Comparison of ENCODE assay signal across 8 mouse cellular contexts in genomic region chrX:133981231-133982002, GRCm38 (mm10). TPM values are rescaled to one million over a fixed set of nuclear protein-coding genes. Genes with fewer than 3 reads are reported as not detected.
DNase-seq lines count a peak whose midpoint lies in the region; ATAC-seq and TF ChIP-seq lines count a peak whose summit lies in the region.

TSS of gene Sytl4 (minus strand) at chrX:133981812.

- H3K4me1 ChIP-seq in embryonic facial prominence, embryonic 15.5 days, result no peaks in the 10 kb centered on the region
- no peaks in the 10 kb centered on the region for H3K4me1 ChIP-seq in heart, postnatal 0 days (ENCODE audit: control insufficient read depth, insufficient read depth)
- no peaks in the 10 kb centered on the region for H3K4me1 ChIP-seq in stomach, postnatal 0 days (replicated peaks; ENCODE audit: control insufficient read depth, insufficient read depth)

- no peak for TF ChIP-seq CTCF in heart, postnatal 0 days (IDR thresholded peaks at IDR 0.05; ENCODE audit: low read depth)
- TF ChIP-seq CTCF in stomach, postnatal 0 days (IDR thresholded peaks at IDR 0.05; ENCODE audit: low read depth), result no peak

- no peaks in the 10 kb centered on the region for H3K9me3 ChIP-seq in embryonic facial prominence, embryonic 15.5 days (replicated peaks)
- H3K9me3 ChIP-seq in heart, postnatal 0 days (replicated peaks; ENCODE audit: control insufficient read depth, low read length), result no peaks in the 10 kb centered on the region
- H3K9me3 ChIP-seq in stomach, postnatal 0 days (ENCODE audit: control insufficient read depth, low read length), result no peaks in the 10 kb centered on the region

- H3K4me2 ChIP-seq in embryonic facial prominence, embryonic 15.5 days (replicated peaks), result peak within 1 kb of the TSS; percentile 69
- peak within 1 kb of the TSS; percentile 82 for H3K4me2 ChIP-seq in heart, postnatal 0 days (ENCODE audit: low read depth, low read length)
- peak within 1 kb of the TSS; percentile 71 for H3K4me2 ChIP-seq in stomach, postnatal 0 days (replicated peaks; ENCODE audit: low read depth)

- peak within 1 kb of the TSS; percentile 48 for H3K4me3 ChIP-seq in embryonic facial prominence, embryonic 15.5 days (replicated peaks)
- peak within 1 kb of the TSS; percentile 58 for H3K4me3 ChIP-seq in heart, postnatal 0 days (ENCODE audit: low read depth, low read length)
- H3K4me3 ChIP-seq in stomach, postnatal 0 days (ENCODE audit: low read depth, low read length), result peak within 1 kb of the TSS; percentile 53

- 11% methylated on average over 29 of the region's 29 CpGs for WGBS in embryonic facial prominence, embryonic 15.5 days
- 14% methylated on average over 28 of the region's 29 CpGs for WGBS in heart, postnatal 0 days
- 18% methylated on average over 28 of the region's 29 CpGs for WGBS in stomach, postnatal 0 days

- TF ChIP-seq EP300 in heart, postnatal 0 days (IDR thresholded peaks at IDR 0.05; ENCODE audit: low read depth), result no peak
- TF ChIP-seq EP300 in stomach, postnatal 0 days (optimal IDR thresholded peaks at IDR 0.05), result no peak

- 0 out of 2 replicates have a peak within 1 kb of the TSS, but pooled peaks have one; percentile 2 for H3K9ac ChIP-seq in embryonic facial prominence, embryonic 15.5 days
- H3K9ac ChIP-seq in heart, postnatal 0 days (replicated peaks; ENCODE audit: low read depth, low read length), result 0 out of 2 replicates have a peak within 1 kb of the TSS, but pooled peaks have one; percentile 15
- H3K9ac ChIP-seq in stomach, postnatal 0 days (ENCODE audit: low read length), result peak within 1 kb of the TSS; percentile 59

- peak; percentile 69 for DNase-seq in adrenal gland, postnatal 10 days
- peak; percentile 13 for DNase-seq in heart, postnatal 0 days (ENCODE audit: low spot score)
- DNase-seq in kidney, postnatal 25 days, result peak; percentile 52 to 67
- peak; percentile 53 for DNase-seq in stomach, postnatal 0 days (ENCODE audit: low spot score)
- no peak for DNase-seq in layer of hippocampus, postnatal 36 days
- DNase-seq in thymus, postnatal 10 days (ENCODE audit: low spot score in 2 of 2), result no peak

- H3K27me3 ChIP-seq in embryonic facial prominence, embryonic 15.5 days, result peaks cover 11% of the 10 kb centered on the region
- no peaks in the 10 kb centered on the region for H3K27me3 ChIP-seq in heart, postnatal 0 days (ENCODE audit: control insufficient read depth, insufficient read depth, low read length)
- no peaks in the 10 kb centered on the region for H3K27me3 ChIP-seq in stomach, postnatal 0 days (ENCODE audit: control insufficient read depth, insufficient read depth, low read length)

- H3K36me3 ChIP-seq in embryonic facial prominence, embryonic 15.5 days, result no peaks in the 10 kb centered on the region
- no peaks in the 10 kb centered on the region for H3K36me3 ChIP-seq in heart, postnatal 0 days (replicated peaks; ENCODE audit: control insufficient read depth, insufficient read depth, low read length)
- no peaks in the 10 kb centered on the region for H3K36me3 ChIP-seq in stomach, postnatal 0 days (ENCODE audit: control insufficient read depth, insufficient read depth, low read length)

- H3K27ac ChIP-seq in embryonic facial prominence, embryonic 15.5 days (replicated peaks), result no peak within 1 kb of the TSS
- H3K27ac ChIP-seq in heart, postnatal 0 days (ENCODE audit: low read depth), result no peak within 1 kb of the TSS
- no peak within 1 kb of the TSS for H3K27ac ChIP-seq in stomach, postnatal 0 days (replicated peaks)

- 0 out of 2 replicates have a peak, but pooled peaks have one; percentile 39 for ATAC-seq in embryonic facial prominence, embryonic 15.5 days (ENCODE audit: insufficient number of reproducible peaks, low FRiP score, low TSS enrichment, low read depth)
- no peak; the same call in 1 of the 2 replicates for ATAC-seq in heart, postnatal 0 days (ENCODE audit: insufficient read depth, low read depth)
- peak; percentile 75 for ATAC-seq in megakaryocyte progenitor cell, adult 5-6 weeks (replicated peaks; ENCODE audit: poor library complexity)
- peak; percentile 73; the same call in 1 of the 2 replicates for ATAC-seq in stomach, postnatal 0 days (ENCODE audit: low FRiP score, low TSS enrichment)

RNA-seq across cellular contexts. Expression of gene Sytl4, which starts in this region (rescaled TPM):
- 10 to 100 TPM in 1 of 2 experiments, 1 to 10 TPM in 1; 9.9 to 11.8 TPM for total RNA-seq in adrenal gland, postnatal 10 days (2021)
- polyA plus RNA-seq in embryonic facial prominence, embryonic 15.5 days (2015; fragmentation: Nextera tagmentation; extraction: Ambion mirVana), result 3.3 and 4.3 TPM in 2 replicates
- 0.08 and 1.8 TPM in 2 replicates for total RNA-seq in heart, postnatal 0 days (2014; rRNA removed; ENCODE audit: low replicate concordance)
- 1.1 and 1.2 TPM in 2 replicates for polyA plus RNA-seq in heart, postnatal 0 days (2015; fragmentation: Nextera tagmentation; extraction: Ambion mirVana)
- 1.3 and 1.9 TPM in 2 replicates for total RNA-seq in megakaryocyte progenitor cell, adult 5-6 weeks (2015)
- total RNA-seq in megakaryocyte progenitor cell, adult 5-6 weeks (2017), result 2.2 and 5.2 TPM in 2 replicates
- polyA plus RNA-seq in stomach, postnatal 0 days (2015; fragmentation: Nextera tagmentation; extraction: Ambion mirVana), result 3.6 and 3.9 TPM in 2 replicates
- 1 to 10 TPM; 1.3 to 1.7 TPM for total RNA-seq in layer of hippocampus, postnatal 36 days (2021)

Comparison
In these comparisons a context has a peak if more than half of its experiments do, and no peak if none do; other contexts are left out.
1. DNase-seq: peak in adrenal gland, postnatal 10 days (single experiment), heart, postnatal 0 days (single experiment), kidney, postnatal 25 days (2 of 2) and stomach, postnatal 0 days (single experiment); none in layer of hippocampus, postnatal 36 days (0 of 2) and thymus, postnatal 10 days (0 of 2).
2. H3K9ac ChIP-seq: peak in every context shown above with its lines; median percentile 59 in stomach, postnatal 0 days; 15 in heart, postnatal 0 days; 2 in embryonic facial prominence, embryonic 15.5 days.
3. Peak in every context shown above with its lines, with median percentiles within 50 percentile points of each other: H3K4me2 ChIP-seq and H3K4me3 ChIP-seq.